Mouse (Mus musculus) limb, embryonic 14.5 days (tissue): ENCODE measurements around the gene Fam120a. TPM values are rescaled to one million over a fixed set of nuclear protein-coding genes. Genes with fewer than 3 reads are reported as not detected.

Experiments used
- ATAC-seq: fragments of 200-750 bp; cut with Nextera tagmentation; 2 replicates; pipeline ENCODE4 v1.8.0; 2017; ENCODE audit warnings: low read depth, moderate number of reproducible peaks, moderate TSS enrichment; ENCODE audit not compliant: low FRiP score
- DNase-seq: peaks from one replicate; pipeline ENCODE4 v3.0.0-alpha.2; 2015; ENCODE audit warnings: low spot score
- H3K27ac ChIP-seq: fragments of 300-500 bp; sonication (generic); replicated peaks from 2 replicates; pipeline ENCODE4 v1.5.1; 2014; ENCODE audit warnings: low read depth, mild to moderate bottlenecking, low read length, moderate library complexity, mixed read lengths
- H3K27me3 ChIP-seq: fragments of 300-500 bp; sonication (generic); 2 replicates; pipeline ENCODE4 v1.6.1; 2014; ENCODE audit warnings: low read length, mixed read lengths; ENCODE audit not compliant: control insufficient read depth, insufficient read depth
- H3K36me3 ChIP-seq: fragments of 300-500 bp; sonication (generic); 2 replicates; pipeline ENCODE4 v1.6.1; 2014; ENCODE audit warnings: mild to moderate bottlenecking, low read length, moderate library complexity, mixed read lengths; ENCODE audit not compliant: control insufficient read depth, insufficient read depth
- H3K4me1 ChIP-seq: fragments of 300-500 bp; sonication (generic); 2 replicates; pipeline ENCODE4 v1.6.1; 2014; ENCODE audit warnings: antibody characterized with exemption, low read length, mixed read lengths; ENCODE audit not compliant: control insufficient read depth, insufficient read depth
- H3K4me2 ChIP-seq: fragments of 300-500 bp; sonication (generic); replicated peaks from 2 replicates; pipeline ENCODE4 v1.6.1; 2014; ENCODE audit warnings: low read depth, mild to moderate bottlenecking, low read length, moderate library complexity; ENCODE audit not compliant: severe bottlenecking
- H3K4me3 ChIP-seq: fragments of 300-500 bp; sonication (generic); replicated peaks from 2 replicates; pipeline ENCODE4 v1.5.1; 2014; ENCODE audit warnings: low read length
- H3K9ac ChIP-seq: fragments of 300-500 bp; sonication (generic); 2 replicates; pipeline ENCODE4 v1.6.1; 2014; ENCODE audit warnings: mild to moderate bottlenecking, low read depth, low read length, moderate library complexity; ENCODE audit not compliant: severe bottlenecking
- H3K9me3 ChIP-seq: fragments of 300-500 bp; sonication (generic); 2 replicates; pipeline ENCODE4 v1.6.1; 2016; ENCODE audit warnings: low read length; ENCODE audit not compliant: control insufficient read depth
- POLR2A ChIP-seq: fragments of 200-500 bp; IDR thresholded peaks from 2 replicates; pipeline ENCODE4 v1.8.0; 2012; ENCODE audit warnings: inconsistent platforms, mild to moderate bottlenecking, moderate library complexity, borderline replicate concordance; ENCODE audit not compliant: insufficient read depth, insufficient read length; ENCODE audit errors: extremely low read depth
- WGBS: fragments of 180-500 bp; shearing (Covaris S2); extraction: QIAGEN DNeasy Blood & Tissue Kit; methylation state at CpG from one replicate; pipeline ENCODE4 v1.1.7; 2014; 5-methylcytosine and 5-hydroxymethylcytosine counted together
- polyA plus RNA-seq, 2 experiments: library from polyadenylated mRNA; depleted of rRNA in 1 of 2; stranded (reverse) in 1 of 2; unstranded in 1 of 2; fragments of >200 nt; fragmentation: Nextera tagmentation in 1 of 2; extraction: Ambion mirVana in 1 of 2; gene quantifications; 2 replicates each; pipeline versions ENCODE4 v1.2.1 to v1.2.3; 2012 to 2014

Fam120a gene
- polyA plus RNA-seq, 2 experiments, result 37.6 to 104 TPM

DNA sequence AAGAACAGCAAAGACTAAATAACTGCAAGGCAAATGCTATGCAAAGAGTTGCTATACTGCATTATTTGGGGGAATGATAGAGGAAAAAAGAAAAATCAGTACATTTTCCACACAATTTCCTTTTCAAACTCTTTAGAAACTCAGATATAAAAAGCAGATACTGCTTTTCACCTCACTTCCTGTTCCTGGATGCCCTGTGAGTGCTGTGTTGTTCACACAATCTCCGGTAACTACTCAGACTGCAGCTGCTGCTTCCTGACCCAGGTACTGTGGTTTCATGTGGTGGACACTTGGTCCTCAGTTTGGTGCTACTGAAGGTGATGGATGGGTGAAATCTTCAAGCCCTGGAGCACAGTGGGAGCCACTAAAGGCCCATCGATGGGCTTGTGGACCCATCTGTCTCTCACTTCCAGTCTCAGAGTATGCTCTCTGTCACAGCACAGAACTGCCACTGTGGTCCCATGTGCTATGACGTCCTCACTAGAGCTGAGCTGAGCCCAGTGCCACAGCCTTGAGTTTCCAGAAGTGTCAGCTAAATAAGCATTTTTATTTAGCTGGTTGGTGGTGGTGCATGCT, 38.2 kb downstream of the Fam120a start:
- Histone ChIP-seq H3K4me2 (no peak overlapping the region), H3K36me3 (peaks cover 75% of the 10 kb centered on the region), H3K4me1 (no peaks in the 10 kb centered on the region), H3K27ac (no peak overlapping the region), H3K27me3 (no peaks in the 10 kb centered on the region), H3K9me3 (no peaks in the 10 kb centered on the region), H3K9ac (no peak overlapping the region), H3K4me3 (no peak overlapping the region)
- TF ChIP-seq POLR2A, result no peak
- ATAC-seq (no peak), DNase-seq (no peak)
- 79% methylated on average over 3 of the region's 3 CpGs for WGBS

DNA sequence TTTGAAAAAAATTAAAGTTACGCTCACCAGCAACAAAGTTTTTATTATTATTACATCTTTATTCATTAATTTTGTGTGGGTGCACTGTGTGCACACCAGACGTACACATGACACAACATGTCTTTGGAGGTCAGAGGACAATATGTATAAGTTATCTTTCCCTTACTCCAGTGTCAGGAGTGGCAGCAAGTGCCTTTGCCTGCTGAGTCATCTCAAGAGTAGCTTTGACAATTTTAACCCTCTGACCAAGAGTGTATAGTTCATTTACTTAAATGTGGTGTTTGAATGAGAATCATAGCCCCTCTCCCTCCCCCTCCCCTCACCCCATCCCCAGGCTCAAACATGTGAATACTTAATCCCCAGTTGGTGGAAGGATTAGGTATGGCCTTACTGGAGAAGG, 40.2 kb downstream of the Fam120a start:
- ATAC-seq, result no peak
- Histone ChIP-seq H3K4me3 (no peak overlapping the region), H3K36me3 (peaks cover 69% of the 10 kb centered on the region), H3K9ac (no peak overlapping the region), H3K9me3 (no peaks in the 10 kb centered on the region), H3K27me3 (no peaks in the 10 kb centered on the region), H3K27ac (no peak overlapping the region), H3K4me2 (no peak overlapping the region), H3K4me1 (no peaks in the 10 kb centered on the region)
- no peak for TF ChIP-seq POLR2A
- WGBS, result 86% methylated on average over 2 of the region's 2 CpGs
- DNase-seq, result no peak

DNA sequence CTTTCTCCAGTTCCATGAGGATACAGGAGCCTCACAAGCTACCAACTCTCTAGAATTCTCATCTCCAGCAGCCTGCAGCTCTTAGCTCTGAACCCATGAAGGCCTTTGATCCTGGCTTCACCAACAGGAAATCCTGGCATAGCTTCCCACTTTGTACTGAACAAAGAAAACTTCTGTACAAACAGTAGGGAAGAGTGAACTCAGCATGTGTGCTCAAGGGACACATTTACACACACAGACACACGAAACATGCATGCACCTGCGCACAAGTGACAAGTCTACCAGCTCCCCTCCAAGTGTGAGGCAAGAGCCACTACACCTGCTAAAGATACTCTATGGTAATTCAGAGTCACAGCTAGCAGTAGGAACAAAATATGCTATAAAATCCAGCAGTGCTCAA, 45.1 kb downstream of the Fam120a start:
- ATAC-seq (no peak), DNase-seq (no peak)
- no peak overlapping the region for H3K9ac ChIP-seq
- 78% methylated on average over 2 of the region's 2 CpGs for WGBS
- no peaks in the 10 kb centered on the region for H3K4me1 ChIP-seq
- no peak for TF ChIP-seq POLR2A
- no peak overlapping the region for H3K27ac ChIP-seq
- H3K9me3 ChIP-seq, result no peaks in the 10 kb centered on the region
- peaks cover 62% of the 10 kb centered on the region for H3K36me3 ChIP-seq
- no peaks in the 10 kb centered on the region for H3K27me3 ChIP-seq
- H3K4me2 ChIP-seq, result no peak overlapping the region
- no peak overlapping the region for H3K4me3 ChIP-seq

DNA sequence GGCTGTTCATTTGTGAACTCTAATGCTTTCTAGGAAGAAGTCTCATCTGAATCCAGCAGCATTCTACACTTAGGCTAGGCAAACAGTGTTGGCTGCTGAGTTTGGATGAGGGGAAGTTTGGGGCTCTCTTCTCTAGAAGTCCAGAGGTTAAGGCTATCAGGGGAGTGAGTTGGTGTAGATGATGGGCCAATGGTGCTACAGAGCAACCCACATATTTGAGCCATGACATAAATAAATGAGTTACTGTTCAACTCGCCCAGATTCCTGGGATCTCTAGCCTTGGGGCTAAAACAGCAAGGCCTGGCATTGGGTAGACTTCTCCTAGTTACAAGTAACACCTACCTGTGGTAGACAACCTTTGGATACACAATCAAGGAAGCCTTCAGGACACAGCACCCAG, 46.6 kb downstream of the Fam120a start:
- no peak for DNase-seq
- Histone ChIP-seq H3K4me3 (no peak overlapping the region), H3K9ac (no peak overlapping the region), H3K27ac (no peak overlapping the region), H3K4me2 (no peak overlapping the region), H3K27me3 (no peaks in the 10 kb centered on the region), H3K9me3 (no peaks in the 10 kb centered on the region), H3K36me3 (peaks cover 62% of the 10 kb centered on the region), H3K4me1 (no peaks in the 10 kb centered on the region)
- ATAC-seq, result no peak
- 85% methylated on average over 1 of the region's 1 CpGs for WGBS
- no peak for TF ChIP-seq POLR2A

DNA sequence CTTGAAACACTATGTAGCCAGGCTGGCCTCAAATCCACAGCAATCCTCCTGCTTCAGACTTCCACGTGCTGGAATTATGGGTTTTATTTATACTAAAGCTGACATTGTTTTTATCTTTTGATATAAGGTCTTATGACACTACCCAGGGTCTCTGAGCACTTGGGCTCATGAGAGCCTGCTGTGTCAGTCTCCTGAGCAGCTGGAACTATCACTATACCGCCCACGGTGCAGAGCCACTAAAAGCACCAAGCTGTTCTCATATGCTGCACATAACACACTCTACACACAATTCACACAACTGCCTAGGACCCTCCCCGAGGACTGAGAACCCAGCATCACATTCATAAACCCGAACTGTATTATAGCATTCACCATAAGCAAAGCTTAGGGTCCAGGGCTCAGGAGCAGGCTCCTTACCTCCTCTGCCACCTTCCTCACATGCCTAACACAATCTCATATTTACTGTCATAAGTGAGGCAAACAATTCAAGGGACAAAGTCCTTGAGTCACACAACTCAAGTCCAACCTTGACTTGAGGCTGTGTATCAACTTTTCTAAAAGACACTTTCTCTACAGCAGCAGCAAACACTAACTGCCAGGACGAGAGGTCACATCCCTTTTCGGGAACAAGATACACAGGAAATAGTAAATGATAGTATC, 47.9 kb downstream of the Fam120a start:
- Histone ChIP-seq H3K9me3 (no peaks in the 10 kb centered on the region), H3K4me1 (no peaks in the 10 kb centered on the region), H3K36me3 (peaks cover 71% of the 10 kb centered on the region), H3K27ac (no peak overlapping the region), H3K4me3 (no peak overlapping the region), H3K9ac (no peak overlapping the region), H3K27me3 (no peaks in the 10 kb centered on the region), H3K4me2 (no peak overlapping the region)
- ATAC-seq, result no peak
- no peak for TF ChIP-seq POLR2A
- 86% methylated on average over 7 of the region's 7 CpGs for WGBS
- DNase-seq, result no peak

DNA sequence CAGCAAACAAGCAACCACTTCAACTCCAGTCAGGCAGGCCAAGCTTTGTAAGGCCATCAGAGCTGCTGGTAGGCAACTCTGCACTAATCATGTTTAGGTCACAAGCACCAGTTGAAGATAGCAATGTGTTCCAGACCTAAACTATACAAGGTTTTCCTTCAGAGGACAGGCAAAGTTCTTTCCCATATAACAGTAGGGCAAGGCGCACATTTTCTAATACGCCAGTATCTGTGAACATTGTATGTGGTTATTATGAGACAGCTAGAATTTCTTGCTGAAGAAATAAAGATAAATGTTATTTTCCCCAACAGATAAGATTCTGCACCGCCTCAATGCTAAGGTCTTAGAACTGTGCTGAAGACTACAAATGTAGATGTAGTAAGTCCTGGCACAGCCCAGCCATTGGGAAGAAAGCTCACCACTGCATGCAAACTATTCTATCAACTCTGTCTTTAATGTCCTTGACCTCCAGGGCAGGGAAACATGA, 50.7 kb downstream of the Fam120a start:
- no peak overlapping the region for H3K9ac ChIP-seq
- no peak overlapping the region for H3K27ac ChIP-seq
- no peaks in the 10 kb centered on the region for H3K27me3 ChIP-seq
- H3K4me1 ChIP-seq, result no peaks in the 10 kb centered on the region
- H3K4me3 ChIP-seq, result no peak overlapping the region
- ATAC-seq (no peak), DNase-seq (no peak)
- no peak for TF ChIP-seq POLR2A
- no peak overlapping the region for H3K4me2 ChIP-seq
- no peaks in the 10 kb centered on the region for H3K9me3 ChIP-seq
- H3K36me3 ChIP-seq, result peaks cover 80% of the 10 kb centered on the region
- WGBS, result 98% methylated on average over 3 of the region's 3 CpGs
